Mouse (Mus musculus): ENCODE results near the gene Rilpl1. TPM values are rescaled to one million over a fixed set of nuclear protein-coding genes. Genes with fewer than 3 reads are reported as not detected.
"Not testable (repeated sequence)": the region's sequence is repeated elsewhere in the genome, so short reads cannot be mapped to it uniquely, and the experiment has no call there.

Rilpl1 gene
- polyA plus RNA-seq, 1 experiment from 2014 or later: 23.2 TPM

GRCm38 (mm10) chr5:124503742-124504141 is 27.4 kb downstream of the Rilpl1 start:
- no peaks in the 10 kb centered on the region for H3K27me3 ChIP-seq
- 63% methylated on average over 14 of the region's 14 CpGs for WGBS

DNA sequence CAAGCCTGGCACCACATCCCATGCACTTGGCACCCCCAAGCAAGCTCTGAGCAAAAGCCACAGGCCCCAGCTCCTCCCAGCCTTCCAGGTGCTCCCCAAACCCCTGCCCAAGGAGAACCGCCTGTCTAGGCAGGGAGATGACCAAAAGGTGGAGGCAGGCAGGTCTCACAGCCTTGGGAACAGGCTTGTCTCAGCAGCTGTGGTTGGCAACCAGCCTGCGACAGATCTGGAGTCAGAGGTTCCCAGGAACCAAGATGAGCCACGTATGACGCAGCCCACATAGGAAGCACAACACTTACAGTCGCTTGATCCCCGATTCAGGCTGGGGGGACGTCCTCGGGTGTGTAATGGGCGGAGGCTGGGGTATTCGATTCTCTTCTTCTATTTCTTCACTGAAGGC is 29.6 kb downstream of the Rilpl1 start:
- Histone ChIP-seq H3K9ac (no peak overlapping the region), H3K36me3 (peaks cover 62% of the 10 kb centered on the region), H3K27me3 (no peaks in the 10 kb centered on the region), H3K4me2 (replicated peaks) (no peak overlapping the region), H3K4me3 (replicated peaks) (no peak overlapping the region), H3K9me3 (replicated peaks) (no peaks in the 10 kb centered on the region), H3K4me1 (peaks cover 4% of the 10 kb centered on the region; the same call in 1 of the 2 replicates), H3K27ac (replicated peaks) (no peak overlapping the region)
- no peak for ATAC-seq (ENCODE audit: insufficient number of reproducible peaks, low FRiP score, low TSS enrichment, low read depth)
- 84% methylated on average over 10 of the region's 10 CpGs for WGBS

More at GRCm38 (mm10) chr5:124503742-124504141, 27.4 kb downstream of the Rilpl1 start:
- Histone ChIP-seq H3K27ac (replicated peaks) (no peak overlapping the region), H3K4me1 (peaks cover 15% of the 10 kb centered on the region), H3K9me3 (replicated peaks) (no peaks in the 10 kb centered on the region), H3K4me3 (replicated peaks) (no peak overlapping the region), H3K4me2 (replicated peaks) (no peak overlapping the region), H3K36me3 (peaks cover 49% of the 10 kb centered on the region), H3K9ac (no peak overlapping the region)
- ATAC-seq (ENCODE audit: insufficient number of reproducible peaks, low FRiP score, low TSS enrichment, low read depth): no peak

GRCm38 (mm10) chr5:124500573-124500972 is 30.6 kb downstream of the Rilpl1 start:
- Histone ChIP-seq H3K27me3 (no peaks in the 10 kb centered on the region), H3K9ac (no peak overlapping the region), H3K4me2 (replicated peaks) (no peak overlapping the region), H3K36me3 (peaks cover 67% of the 10 kb centered on the region), H3K4me3 (replicated peaks) (no peak overlapping the region), H3K27ac (replicated peaks) (no peak overlapping the region), H3K4me1 (no peaks in the 10 kb centered on the region), H3K9me3 (replicated peaks) (no peaks in the 10 kb centered on the region)
- 92% methylated on average over 3 of the region's 3 CpGs for WGBS
- no peak for ATAC-seq (ENCODE audit: insufficient number of reproducible peaks, low FRiP score, low TSS enrichment, low read depth)

DNA sequence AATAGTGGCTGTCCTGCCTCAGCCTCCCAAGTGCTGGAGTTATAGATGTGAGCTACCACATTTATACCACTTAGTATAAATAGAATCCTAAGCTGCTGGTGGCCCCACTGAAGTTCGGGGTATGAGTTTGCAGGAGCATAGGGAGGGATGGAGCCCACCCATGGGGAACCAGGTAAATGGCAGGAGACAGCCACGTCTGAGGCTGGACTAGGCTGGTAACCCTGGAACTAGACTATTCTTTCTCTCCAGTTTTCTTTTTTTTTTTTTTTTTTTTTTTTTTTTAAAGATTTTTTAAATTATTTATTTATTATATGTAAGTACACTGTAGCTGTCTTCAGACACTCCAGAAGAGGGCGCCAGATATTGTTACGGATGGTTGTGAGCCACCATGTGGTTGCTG is 31.2 kb downstream of the Rilpl1 start:
- not testable (repeated sequence) for H3K27me3 ChIP-seq; H3K4me3 ChIP-seq (replicated peaks); H3K4me1 ChIP-seq; H3K27ac ChIP-seq (replicated peaks); H3K9me3 ChIP-seq (replicated peaks); ATAC-seq (ENCODE audit: insufficient number of reproducible peaks, low FRiP score, low TSS enrichment, low read depth); H3K9ac ChIP-seq; H3K4me2 ChIP-seq (replicated peaks)
- peaks cover 72% of the 10 kb centered on the region for H3K36me3 ChIP-seq
- 72% methylated on average over 3 of the region's 4 CpGs for WGBS

DNA sequence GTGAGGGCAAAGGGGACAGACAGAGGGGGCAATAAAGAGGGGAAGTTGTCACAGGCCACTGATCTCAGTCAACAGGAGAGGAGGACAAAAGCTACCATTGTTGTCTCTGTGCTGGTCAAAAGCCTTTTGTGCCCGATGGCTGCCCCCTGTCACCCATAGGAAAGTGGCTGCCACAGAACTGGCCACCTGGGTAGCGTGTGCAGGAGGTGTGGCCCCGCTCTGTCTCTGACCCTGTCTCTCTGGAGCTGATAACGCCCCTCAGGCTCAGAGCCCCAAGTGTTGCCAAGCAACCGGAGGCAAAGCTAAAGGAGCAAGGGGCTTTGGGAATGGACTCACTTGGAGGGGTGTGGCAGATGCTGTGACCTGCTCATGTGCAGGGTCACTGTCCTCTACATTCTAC is 32.2 kb downstream of the Rilpl1 start:
- no peaks in the 10 kb centered on the region for H3K4me1 ChIP-seq
- WGBS: 40% methylated on average over 5 of the region's 5 CpGs
- H3K9me3 ChIP-seq (replicated peaks): no peaks in the 10 kb centered on the region
- no peak for ATAC-seq (ENCODE audit: insufficient number of reproducible peaks, low FRiP score, low TSS enrichment, low read depth)
- H3K4me3 ChIP-seq (replicated peaks): no peak overlapping the region
- no peaks in the 10 kb centered on the region for H3K27me3 ChIP-seq
- H3K9ac ChIP-seq: no peak overlapping the region
- H3K27ac ChIP-seq (replicated peaks): no peak overlapping the region
- H3K36me3 ChIP-seq: peaks cover 78% of the 10 kb centered on the region
- no peak overlapping the region for H3K4me2 ChIP-seq (replicated peaks)

GRCm38 (mm10) chr5:124498221-124498876 is 32.8 kb downstream of the Rilpl1 start:
- WGBS: 68% methylated on average over 9 of the region's 9 CpGs
- no peak overlapping the region for H3K4me2 ChIP-seq (replicated peaks)
- peaks cover 78% of the 10 kb centered on the region for H3K36me3 ChIP-seq
- H3K9me3 ChIP-seq (replicated peaks): no peaks in the 10 kb centered on the region
- H3K9ac ChIP-seq: no peak overlapping the region
- H3K27ac ChIP-seq (replicated peaks): 0 out of 2 replicates have a peak overlapping the region, but pooled peaks have one; percentile 24
- no peak overlapping the region for H3K4me3 ChIP-seq (replicated peaks)
- H3K27me3 ChIP-seq: no peaks in the 10 kb centered on the region
- ATAC-seq (ENCODE audit: insufficient number of reproducible peaks, low FRiP score, low TSS enrichment, low read depth): no peak
- no peaks in the 10 kb centered on the region for H3K4me1 ChIP-seq

DNA sequence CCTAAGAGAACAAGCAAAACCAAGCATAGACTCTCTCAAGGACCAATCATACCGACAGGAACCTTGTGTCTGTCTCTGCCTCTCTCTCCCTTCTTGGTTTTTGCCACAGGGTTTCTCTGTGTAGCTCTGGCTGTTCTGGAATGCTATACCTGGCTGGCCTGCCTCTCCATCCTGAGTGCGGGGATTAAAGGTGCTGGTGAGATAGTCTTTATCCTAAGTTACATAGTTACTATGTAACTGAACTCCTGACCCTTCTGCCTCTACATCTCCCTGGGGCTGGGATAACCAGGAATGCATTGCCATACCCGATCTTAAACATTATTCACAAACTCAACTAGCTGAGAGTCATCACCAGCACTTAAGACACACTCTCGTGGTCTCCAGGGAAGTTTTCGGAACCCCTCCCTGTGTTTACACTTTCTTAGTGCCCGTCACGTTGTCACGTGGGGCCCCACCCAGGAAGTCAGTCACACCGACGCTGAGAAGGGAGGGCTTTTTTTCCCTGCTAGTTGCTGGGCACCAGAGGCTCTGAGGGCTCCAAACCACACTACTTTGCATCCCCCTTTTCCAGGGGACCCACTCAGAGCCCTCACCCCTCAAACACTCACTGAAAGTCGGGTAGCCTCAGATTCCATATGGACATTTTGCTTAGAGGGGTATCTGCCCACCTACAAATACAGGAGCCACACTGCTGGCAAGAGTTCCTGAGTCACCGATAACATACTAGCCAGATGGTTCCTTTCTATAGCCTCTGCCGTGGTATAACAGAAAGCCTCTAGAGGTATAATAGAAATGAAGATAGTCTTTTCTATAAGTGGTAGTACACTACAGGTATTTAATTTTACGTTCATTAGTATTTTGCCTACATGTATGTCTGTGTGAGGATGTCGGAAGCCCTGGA is 34.3 kb downstream of the Rilpl1 start:
- Histone ChIP-seq H3K4me1 (no peaks in the 10 kb centered on the region), H3K9ac (no peak overlapping the region), H3K4me2 (replicated peaks) (no peak overlapping the region), H3K9me3 (replicated peaks) (no peaks in the 10 kb centered on the region), H3K27me3 (no peaks in the 10 kb centered on the region), H3K36me3 (peaks cover 79% of the 10 kb centered on the region), H3K4me3 (replicated peaks) (no peak overlapping the region), H3K27ac (replicated peaks) (no peak overlapping the region)
- ATAC-seq (ENCODE audit: insufficient number of reproducible peaks, low FRiP score, low TSS enrichment, low read depth): no peak
- 63% methylated on average over 15 of the region's 15 CpGs for whole genome bisulfite sequencing

DNA sequence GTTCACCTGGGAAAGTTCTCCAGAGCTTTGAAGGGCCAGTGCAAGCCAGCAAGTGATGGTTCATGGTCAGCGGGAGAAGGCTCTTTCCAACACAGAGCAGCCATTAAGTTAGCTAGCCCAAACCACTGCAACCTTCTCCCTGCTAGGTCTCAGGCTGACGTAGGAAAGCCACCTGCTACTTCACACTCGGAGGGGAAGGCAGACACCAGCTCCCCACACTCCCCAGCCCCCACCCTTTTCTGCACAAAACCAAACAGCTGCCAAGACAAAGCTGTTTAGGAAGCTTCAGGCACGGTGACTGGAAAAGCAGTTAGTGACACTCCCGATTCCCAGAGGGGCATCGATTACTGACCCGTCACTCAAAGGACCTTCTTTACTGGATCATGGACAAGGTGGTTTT is 35.6 kb downstream of the Rilpl1 start:
- Histone ChIP-seq H3K36me3 (peaks cover 75% of the 10 kb centered on the region), H3K9ac (no peak overlapping the region), H3K27ac (replicated peaks) (no peak overlapping the region), H3K4me3 (replicated peaks) (no peak overlapping the region), H3K27me3 (no peaks in the 10 kb centered on the region), H3K4me1 (no peaks in the 10 kb centered on the region), H3K4me2 (replicated peaks) (no peak overlapping the region), H3K9me3 (replicated peaks) (no peaks in the 10 kb centered on the region)
- ATAC-seq (ENCODE audit: insufficient number of reproducible peaks, low FRiP score, low TSS enrichment, low read depth): no peak
- 63% methylated on average over 7 of the region's 7 CpGs for WGBS

DNA sequence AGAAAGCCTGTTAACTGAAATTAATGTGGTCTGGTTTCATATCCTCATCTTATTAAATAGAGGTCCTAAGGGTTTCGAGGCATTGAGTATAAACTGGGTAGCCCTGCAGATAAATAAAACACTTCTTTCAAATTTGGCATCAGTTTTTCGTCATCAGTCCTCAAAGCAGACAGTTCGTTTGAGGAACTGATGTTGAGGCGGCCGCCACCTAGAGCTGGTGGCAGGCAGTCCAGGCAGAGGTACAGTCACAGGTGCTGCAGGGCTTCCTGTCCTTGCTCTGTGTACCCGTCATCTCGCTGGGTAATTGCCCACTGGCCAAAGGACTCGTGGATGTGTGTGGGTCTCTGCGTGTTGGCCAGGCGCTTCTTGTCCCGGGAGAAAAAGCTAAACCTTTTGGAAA is 37.7 kb downstream of the Rilpl1 start:
- Histone ChIP-seq H3K4me2 (replicated peaks) (no peak overlapping the region), H3K4me1 (no peaks in the 10 kb centered on the region), H3K9ac (no peak overlapping the region), H3K36me3 (peaks cover 71% of the 10 kb centered on the region), H3K27ac (replicated peaks) (no peak overlapping the region), H3K27me3 (no peaks in the 10 kb centered on the region), H3K4me3 (replicated peaks) (no peak overlapping the region), H3K9me3 (replicated peaks) (no peaks in the 10 kb centered on the region)
- ATAC-seq (ENCODE audit: insufficient number of reproducible peaks, low FRiP score, low TSS enrichment, low read depth): no peak
- WGBS: 85% methylated on average over 11 of the region's 11 CpGs

DNA sequence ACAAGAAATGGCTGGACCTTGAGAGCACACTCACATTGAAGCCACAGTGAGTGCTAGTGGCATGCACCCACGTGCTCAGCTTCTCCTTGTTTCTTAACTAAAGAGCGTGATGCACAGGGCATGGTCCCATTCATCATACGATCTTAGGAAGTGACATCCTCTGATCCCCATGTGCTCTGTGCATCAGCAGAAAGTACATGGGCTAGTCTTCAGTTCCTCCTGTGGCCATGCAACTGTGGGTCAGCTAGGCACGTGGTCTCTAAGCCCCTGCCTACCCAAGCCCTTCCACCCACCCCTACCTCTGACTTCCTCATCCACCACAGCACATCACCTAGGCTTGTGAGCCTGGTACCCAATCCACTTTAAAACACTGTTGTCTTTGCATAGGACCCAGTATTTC is 38.6 kb downstream of the Rilpl1 start:
- Histone ChIP-seq H3K4me1 (no peaks in the 10 kb centered on the region), H3K4me3 (replicated peaks) (no peak overlapping the region), H3K36me3 (peaks cover 66% of the 10 kb centered on the region), H3K9me3 (replicated peaks) (no peaks in the 10 kb centered on the region), H3K4me2 (replicated peaks) (no peak overlapping the region), H3K27ac (replicated peaks) (no peak overlapping the region), H3K9ac (no peak overlapping the region), H3K27me3 (no peaks in the 10 kb centered on the region)
- ATAC-seq (ENCODE audit: insufficient number of reproducible peaks, low FRiP score, low TSS enrichment, low read depth): no peak
- 86% methylated on average over 4 of the region's 4 CpGs for WGBS

- Histone ChIP-seq H3K9me3 (replicated peaks) (no peaks in the 10 kb centered on the region), H3K4me3 (replicated peaks) (no peak overlapping the region), H3K4me1 (no peaks in the 10 kb centered on the region), H3K27me3 (no peaks in the 10 kb centered on the region), H3K9ac (no peak overlapping the region), H3K4me2 (replicated peaks) (no peak overlapping the region), H3K27ac (replicated peaks) (no peak overlapping the region), H3K36me3 (peaks cover 63% of the 10 kb centered on the region)
- no peak for ATAC-seq (ENCODE audit: insufficient number of reproducible peaks, low FRiP score, low TSS enrichment, low read depth)
- 72% methylated on average over 4 of the region's 4 CpGs for WGBS
Measured at GRCm38 (mm10) chr5:124491732-124492131, 39.5 kb downstream of the Rilpl1 start.

Data from embryonic facial prominence, embryonic 15.5 days (tissue).